Mouse (Mus musculus): ENCODE measurements around the gene Cherp. TPM values are rescaled to one million over a fixed set of nuclear protein-coding genes. Genes with fewer than 3 reads are reported as not detected.

The Cherp gene
- 109 TPM for polyA plus RNA-seq (2017; shearing (Covaris generic))

GRCm38 (mm10) chr8:72474826-72475546, at the start of gene Cherp:
TSS of gene Cherp (minus strand) at chr8:72475226.

GRCm38 (mm10) chr8:72491680-72492621, 16.9 kb upstream of the Cherp start, which contains the start of gene Slc35e1:
TSS of gene Slc35e1 (minus strand) at chr8:72492614.

GRCm38 (mm10) chr8:72443338-72443993, 31.6 kb downstream of the Cherp start, which contains the start of the genes Calr3 and 1700030K09Rik:
TSS of gene Calr3 (minus strand) at chr8:72443870.
TSS of gene 1700030K09Rik (plus strand) at chr8:72443880.

GRCm38 (mm10) chr8:72421362-72422335, 53.4 kb downstream of the Cherp start, which contains the start of gene Eps15l1:
TSS of gene Eps15l1 (minus strand) at chr8:72421460.

Other genes starting within 250 kb of the Cherp start
- gene Ap1m1, start 235.2 kb downstream of the Cherp start, polyA plus RNA-seq (2017; shearing (Covaris generic)) = 191 TPM
- gene Gm10282, start 170.0 kb downstream of the Cherp start, polyA plus RNA-seq (2017; shearing (Covaris generic)) = 3.6 TPM
- 663 TPM for gene Klf2, start 156.2 kb downstream of the Cherp start, polyA plus RNA-seq (2017; shearing (Covaris generic))
- 55.7 TPM for gene Eps15l1, start 53.8 kb downstream of the Cherp start, polyA plus RNA-seq (2017; shearing (Covaris generic))
- 0.81 TPM for gene Calr3, start 31.4 kb downstream of the Cherp start, polyA plus RNA-seq (2017; shearing (Covaris generic))
- 9.3 TPM for gene 1700030K09Rik, start 31.3 kb downstream of the Cherp start, polyA plus RNA-seq (2017; shearing (Covaris generic))
- 54.4 TPM for gene Slc35e1, start 17.4 kb upstream of the Cherp start, polyA plus RNA-seq (2017; shearing (Covaris generic))
- 19.1 TPM for gene Med26, start 73.0 kb upstream of the Cherp start, polyA plus RNA-seq (2017; shearing (Covaris generic))
- 57.7 TPM for gene Smim7, start 95.9 kb upstream of the Cherp start, polyA plus RNA-seq (2017; shearing (Covaris generic))
- 2.4 TPM for gene Tmem38a, start 96.8 kb upstream of the Cherp start, polyA plus RNA-seq (2017; shearing (Covaris generic))
- 0.08 TPM for gene Nwd1, start 171.5 kb upstream of the Cherp start, polyA plus RNA-seq (2017; shearing (Covaris generic))
- gene Sin3b, start 248.1 kb upstream of the Cherp start, polyA plus RNA-seq (2017; shearing (Covaris generic)) = 203 TPM

Data from CD4-positive, CD25-positive, alpha-beta regulatory T cell (primary cell).